Comparison of ENCODE assay signal across 9 mouse cellular contexts in genomic region chr5:128579047-128579650, GRCm38 (mm10). TPM values are rescaled to one million over a fixed set of nuclear protein-coding genes. Genes with fewer than 3 reads are reported as not detected.
DNase-seq lines count a peak whose midpoint lies in the region; TF ChIP-seq lines count a peak whose summit lies in the region.
"Had no signal": no experiment of that assay in that cellular context is flagged by ENCODE, and none has a peak within 500 bp of the region (broad histone marks: within the 10 kb centered on the region; RNA-seq: fewer than 3 reads in every experiment).

No protein-coding gene starts in this region.

- H3K4me3 ChIP-seq in gastrocnemius, adult 2 months, result no peak overlapping the region
- H3K4me3 ChIP-seq: hindbrain, embryonic 15.5 days had no signal

- TF ChIP-seq CTCF in gastrocnemius, adult 2 months (IDR thresholded peaks at IDR 0.05), result no peak

- intact Hi-C loops in gastrocnemius, adult 2 months (cut with DNase I), result no loop called here
- intact Hi-C loops in left cerebral cortex, postnatal 25 days (cut with DNase I), result no loop called here

- no peak overlapping the region for H3K27ac ChIP-seq in gastrocnemius, adult 2 months
- H3K27ac ChIP-seq: hindbrain, embryonic 15.5 days; liver, embryonic 14.5 days had no signal

- peak; percentile 41 for DNase-seq in ovary, adult 18-20 months (ENCODE audit: low spot score)
- no peak for DNase-seq in ovary, postnatal 10 days (ENCODE audit: low spot score)
- DNase-seq in adrenal gland, postnatal 36 days, result peak; percentile 65 to 72
- peak; percentile 57 for DNase-seq in lung, postnatal 36 days
- no peak for DNase-seq in gastrocnemius, adult 2 months
- DNase-seq in left cerebral cortex, postnatal 25 days (ENCODE audit: low spot score in 2 of 2), result no peak
- no peak for DNase-seq in embryo, embryonic 9.5 days (ENCODE audit: extremely low spot score)

RNA-seq across cellular contexts. Expression of gene Fzd10, which starts 21.5 kb away (rescaled TPM):
- under 1 TPM; 0.86 to 0.92 TPM for total RNA-seq in adrenal gland, postnatal 36 days (2021)
- total RNA-seq in gastrocnemius, adult 2 months (2021), result 1 to 10 TPM in 1 of 2 experiments, under 1 TPM in 1; 0.77 to 1.6 TPM
- total RNA-seq in left cerebral cortex, postnatal 25 days (2021), result 1 to 10 TPM; 4.4 to 6.6 TPM

Comparison
In these comparisons a context has a peak if more than half of its experiments do, and no peak if none do; other contexts are left out.
1. DNase-seq: peak in ovary, adult 18-20 months (single experiment), adrenal gland, postnatal 36 days (2 of 2) and lung, postnatal 36 days (single experiment); none in ovary, postnatal 10 days (single experiment), gastrocnemius, adult 2 months (single experiment), left cerebral cortex, postnatal 25 days (0 of 2) and embryo, embryonic 9.5 days (single experiment).